Mouse (Mus musculus) limb, embryonic 12.5 days (tissue): ENCODE data around the gene Extl2. TPM values are rescaled to one million over a fixed set of nuclear protein-coding genes. Genes with fewer than 3 reads are reported as not detected.

Source experiments
- ATAC-seq: fragments of 200-750 bp; cut with Nextera tagmentation; 2 replicates; pipeline ENCODE4 v1.8.0; 2017; ENCODE audit warnings: low read depth, moderate TSS enrichment; ENCODE audit not compliant: insufficient number of reproducible peaks, insufficient read depth, low FRiP score, low TSS enrichment
- H3K27ac ChIP-seq: fragments of 300-500 bp; sonication (generic); 2 replicates; pipeline ENCODE4 v1.5.1; 2016; ENCODE audit warnings: mild to moderate bottlenecking, moderate library complexity
- H3K27me3 ChIP-seq: fragments of 300-500 bp; sonication (generic); 2 replicates; pipeline ENCODE4 v1.6.1; 2016; ENCODE audit warnings: mild to moderate bottlenecking, moderate library complexity
- H3K36me3 ChIP-seq: fragments of 300-500 bp; sonication (generic); 2 replicates; pipeline ENCODE4 v1.6.1; 2016; ENCODE audit warnings: mild to moderate bottlenecking, moderate library complexity
- H3K4me1 ChIP-seq: fragments of 300-500 bp; sonication (generic); replicated peaks from 2 replicates; pipeline ENCODE4 v1.6.1; 2016
- H3K4me2 ChIP-seq: fragments of 300-500 bp; sonication (generic); 2 replicates; pipeline ENCODE4 v1.6.1; 2016; ENCODE audit warnings: mild to moderate bottlenecking, moderate library complexity
- H3K4me3 ChIP-seq: fragments of 300-500 bp; sonication (generic); replicated peaks from 2 replicates; pipeline ENCODE4 v1.5.1; 2016; ENCODE audit warnings: mild to moderate bottlenecking
- H3K9ac ChIP-seq: fragments of 300-500 bp; sonication (generic); replicated peaks from 2 replicates; pipeline ENCODE4 v1.6.1; 2016; ENCODE audit warnings: mild to moderate bottlenecking, moderate library complexity
- H3K9me3 ChIP-seq: fragments of 300-500 bp; sonication (generic); 2 replicates; pipeline ENCODE4 v1.6.1; 2016; ENCODE audit warnings: mild to moderate bottlenecking, moderate library complexity
- WGBS: fragments of 180-500 bp; shearing (Covaris S2); methylation state at CpG from one replicate; pipeline ENCODE4 v1.1.7; 2016; 5-methylcytosine and 5-hydroxymethylcytosine counted together
- polyA plus RNA-seq: library from polyadenylated mRNA; unstranded; fragments of >200 nt; fragmentation: Nextera tagmentation; extraction: Ambion mirVana; gene quantifications from 2 replicates; pipeline ENCODE4 v1.2.1, GENCODE M21; 2016

Gene Extl2
- polyA plus RNA-seq, 1 experiment from 2014 or later = 17.0 TPM

- 13% methylated on average over 1 of the region's 1 CpGs for WGBS
- Histone ChIP-seq H3K4me1 (no peaks in the 10 kb centered on the region), H3K4me2 (no peak overlapping the region), H3K9me3 (no peaks in the 10 kb centered on the region), H3K9ac (no peak overlapping the region), H3K27ac (no peak overlapping the region), H3K4me3 (no peak overlapping the region), H3K36me3 (peaks cover 60% of the 10 kb centered on the region), H3K27me3 (no peaks in the 10 kb centered on the region)
- ATAC-seq = no peak
These were observed 28.3 kb upstream of the Extl2 start for GRCm38 (mm10) chr3:115979000-115979399.

GRCm38 (mm10) chr3:115983217-115983616 lies 24.0 kb upstream of the Extl2 start:
- 93% methylated on average over 8 of the region's 8 CpGs for whole genome bisulfite sequencing
- no peak for ATAC-seq
- no peaks in the 10 kb centered on the region for H3K9me3 ChIP-seq
- H3K27ac ChIP-seq = no peak overlapping the region
- H3K36me3 ChIP-seq = peaks cover 54% of the 10 kb centered on the region
- H3K9ac ChIP-seq = no peak overlapping the region
- H3K27me3 ChIP-seq = no peaks in the 10 kb centered on the region
- H3K4me2 ChIP-seq = no peak overlapping the region
- H3K4me1 ChIP-seq = no peaks in the 10 kb centered on the region
- H3K4me3 ChIP-seq = no peak overlapping the region

- Histone ChIP-seq H3K4me2 (no peak overlapping the region), H3K27ac (no peak overlapping the region), H3K36me3 (peaks cover 62% of the 10 kb centered on the region), H3K9me3 (no peaks in the 10 kb centered on the region), H3K4me1 (no peaks in the 10 kb centered on the region), H3K9ac (no peak overlapping the region), H3K4me3 (no peak overlapping the region), H3K27me3 (no peaks in the 10 kb centered on the region)
- WGBS = 93% methylated on average over 9 of the region's 9 CpGs
- no peak for ATAC-seq
These were observed 22.6 kb upstream of the Extl2 start for GRCm38 (mm10) chr3:115984653-115985052.

- no peaks in the 10 kb centered on the region for H3K9me3 ChIP-seq
- 0 out of 2 replicates have a peak overlapping the region, but pooled peaks have one; percentile 37 for H3K27ac ChIP-seq
- peaks cover 69% of the 10 kb centered on the region for H3K36me3 ChIP-seq
- H3K4me3 ChIP-seq = no peak overlapping the region
- H3K27me3 ChIP-seq = no peaks in the 10 kb centered on the region
- no peak overlapping the region for H3K9ac ChIP-seq
- ATAC-seq = no peak
- H3K4me2 ChIP-seq = no peak overlapping the region
- WGBS = 81% methylated on average over 9 of the region's 9 CpGs
- no peaks in the 10 kb centered on the region for H3K4me1 ChIP-seq
These were observed 21.9 kb upstream of the Extl2 start for GRCm38 (mm10) chr3:115985183-115985892.

GRCm38 (mm10) chr3:115992103-115992502 lies 15.2 kb upstream of the Extl2 start:
- H3K27me3 ChIP-seq = no peaks in the 10 kb centered on the region
- no peak overlapping the region for H3K9ac ChIP-seq
- H3K4me1 ChIP-seq = peaks cover 14% of the 10 kb centered on the region
- peaks cover 32% of the 10 kb centered on the region for H3K36me3 ChIP-seq
- no peak overlapping the region for H3K27ac ChIP-seq
- 83% methylated on average over 4 of the region's 4 CpGs for WGBS
- no peak overlapping the region for H3K4me3 ChIP-seq
- H3K4me2 ChIP-seq = no peak overlapping the region
- no peak for ATAC-seq
- no peaks in the 10 kb centered on the region for H3K9me3 ChIP-seq

GRCm38 (mm10) chr3:115992588-115992987 lies 14.7 kb upstream of the Extl2 start:
- Histone ChIP-seq H3K4me2 (no peak overlapping the region), H3K9ac (no peak overlapping the region), H3K4me1 (peaks cover 14% of the 10 kb centered on the region), H3K36me3 (peaks cover 32% of the 10 kb centered on the region), H3K9me3 (no peaks in the 10 kb centered on the region), H3K27me3 (no peaks in the 10 kb centered on the region), H3K4me3 (no peak overlapping the region), H3K27ac (no peak overlapping the region)
- 50% methylated on average over 4 of the region's 4 CpGs for WGBS
- ATAC-seq = no peak

- no peaks in the 10 kb centered on the region for H3K27me3 ChIP-seq
- 40% methylated on average over 10 of the region's 10 CpGs for WGBS
- no peak overlapping the region for H3K4me3 ChIP-seq
- peaks cover 14% of the 10 kb centered on the region for H3K4me1 ChIP-seq
- no peak for ATAC-seq
- no peak overlapping the region for H3K4me2 ChIP-seq
- no peak overlapping the region for H3K9ac ChIP-seq
- no peaks in the 10 kb centered on the region for H3K9me3 ChIP-seq
- H3K27ac ChIP-seq = no peak overlapping the region
- H3K36me3 ChIP-seq = peaks cover 36% of the 10 kb centered on the region
These were observed 14.2 kb upstream of the Extl2 start for GRCm38 (mm10) chr3:115993025-115993424.

- Histone ChIP-seq H3K9me3 (no peaks in the 10 kb centered on the region), H3K9ac (no peak overlapping the region), H3K36me3 (peaks cover 40% of the 10 kb centered on the region), H3K4me1 (peaks cover 13% of the 10 kb centered on the region), H3K4me3 (no peak overlapping the region), H3K4me2 (no peak overlapping the region), H3K27me3 (no peaks in the 10 kb centered on the region), H3K27ac (no peak overlapping the region)
- ATAC-seq = no peak
- 92% methylated on average over 5 of the region's 5 CpGs for WGBS
These were observed 10.3 kb upstream of the Extl2 start for GRCm38 (mm10) chr3:115996929-115997328.

- WGBS = 6% methylated on average over 12 of the region's 12 CpGs
- no peaks in the 10 kb centered on the region for H3K27me3 ChIP-seq
- H3K4me1 ChIP-seq = peaks cover 13% of the 10 kb centered on the region
- peak overlapping the region; percentile 84 for H3K9ac ChIP-seq
- peak overlapping the region; percentile 67; the same call in 1 of the 2 replicates for H3K27ac ChIP-seq
- H3K9me3 ChIP-seq = no peaks in the 10 kb centered on the region
- H3K4me2 ChIP-seq = peak overlapping the region; percentile 90
- H3K4me3 ChIP-seq = peak overlapping the region; percentile 80
- ATAC-seq = no peak; the same call in 1 of the 2 replicates
- peaks cover 28% of the 10 kb centered on the region for H3K36me3 ChIP-seq
These were observed 831 bp upstream of the Extl2 start for GRCm38 (mm10) chr3:116006284-116006977.

GRCm38 (mm10) chr3:116007941-116008440 lies 729 bp downstream of the Extl2 start:
- Histone ChIP-seq H3K4me3 (peak overlapping the region; percentile 80), H3K4me1 (peaks cover 13% of the 10 kb centered on the region), H3K9me3 (no peaks in the 10 kb centered on the region), H3K36me3 (peaks cover 21% of the 10 kb centered on the region), H3K27me3 (no peaks in the 10 kb centered on the region), H3K9ac (peak overlapping the region; percentile 84), H3K27ac (peak overlapping the region; percentile 91), H3K4me2 (peak overlapping the region; percentile 90)
- WGBS = 1% methylated on average over 12 of the region's 12 CpGs
- ATAC-seq = peak; percentile 77

GRCm38 (mm10) chr3:116009622-116010344 lies 2.5 kb downstream of the Extl2 start:
- WGBS = 88% methylated on average over 17 of the region's 17 CpGs
- no peak overlapping the region for H3K27ac ChIP-seq
- H3K9me3 ChIP-seq = no peaks in the 10 kb centered on the region
- ATAC-seq = no peak
- peaks cover 13% of the 10 kb centered on the region for H3K4me1 ChIP-seq
- no peak overlapping the region for H3K9ac ChIP-seq
- H3K36me3 ChIP-seq = peaks cover 7% of the 10 kb centered on the region; the same call in 1 of the 2 replicates
- no peaks in the 10 kb centered on the region for H3K27me3 ChIP-seq
- no peak overlapping the region for H3K4me3 ChIP-seq
- peak overlapping the region; percentile 90; the same call in 1 of the 2 replicates for H3K4me2 ChIP-seq
